Mouse (Mus musculus): ENCODE measurements around the gene B4galt1.

Gene B4galt1

GRCm38 (mm10) chr4:40781797-40782495 is 71.9 kb downstream of the B4galt1 start:
- no peak for DNase-seq (ENCODE audit: low read depth, low spot score)

DNA sequence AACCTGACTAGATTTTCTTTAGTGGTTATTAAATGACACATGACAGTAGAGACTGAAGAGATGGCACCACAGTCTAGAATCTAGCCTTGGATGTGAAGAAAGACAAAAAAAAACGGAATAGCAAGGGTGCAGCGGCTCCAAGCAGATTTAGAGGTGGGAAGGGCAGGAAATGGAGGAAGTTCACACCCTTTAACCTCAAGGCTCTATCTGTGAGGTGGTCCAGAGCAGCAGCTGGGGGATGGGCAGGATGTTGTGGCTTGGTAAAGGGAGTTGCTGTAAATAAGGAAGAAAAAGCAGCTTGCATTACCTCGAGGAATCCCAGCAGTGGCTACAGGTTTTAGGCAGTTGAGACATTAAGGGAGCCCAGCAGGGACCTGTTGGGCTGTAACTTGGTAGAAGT is 72.7 kb downstream of the B4galt1 start:
- DNase-seq (ENCODE audit: low read depth, low spot score), result no peak

DNA sequence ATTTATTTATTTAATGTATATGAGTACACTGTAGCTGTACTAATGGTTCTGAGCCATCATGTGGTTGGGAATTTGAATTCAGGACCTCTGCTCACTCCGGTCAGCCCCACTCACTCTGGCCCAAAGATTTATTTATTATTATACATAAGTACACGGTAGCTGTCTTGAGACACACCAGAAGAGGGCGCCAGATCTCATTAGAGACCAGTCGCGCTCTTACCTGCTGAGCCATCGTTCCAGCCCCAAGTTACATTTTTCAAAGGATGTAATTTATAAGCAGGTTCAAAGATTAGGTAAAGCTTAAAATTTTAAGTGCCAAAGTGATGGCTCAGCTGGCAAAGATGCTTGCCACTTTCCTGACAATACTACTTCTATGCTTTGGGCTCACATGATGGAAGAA is 75.1 kb downstream of the B4galt1 start:
- no peak for DNase-seq (ENCODE audit: low read depth, low spot score)

DNA sequence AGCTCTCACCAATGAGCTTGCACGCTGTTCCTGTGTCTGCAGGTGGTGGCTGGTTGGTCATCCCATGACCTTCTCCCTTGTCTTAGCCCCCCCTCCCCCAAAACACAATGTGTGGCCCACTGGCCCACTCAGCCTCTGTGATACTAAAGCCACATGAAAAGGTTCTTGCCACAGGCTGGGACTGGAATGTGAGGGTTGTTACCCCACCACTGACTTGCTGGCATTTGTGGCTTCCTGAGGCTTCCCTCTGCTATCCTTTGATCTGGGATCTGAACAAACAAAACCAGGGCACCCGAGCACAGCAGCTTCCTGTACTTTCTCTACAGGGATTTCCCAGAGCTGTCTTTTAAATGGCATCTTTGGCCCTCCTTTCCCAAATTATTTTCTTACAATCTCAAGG is 76.7 kb downstream of the B4galt1 start:
- no peak for DNase-seq (ENCODE audit: low read depth, low spot score)

- DNase-seq (ENCODE audit: low read depth, low spot score), result no peak
Measured at GRCm38 (mm10) chr4:40776416-40776815, 77.4 kb downstream of the B4galt1 start.

- peak; percentile 61 for DNase-seq (ENCODE audit: low read depth, low spot score)
Measured at GRCm38 (mm10) chr4:40774279-40775259, 79.2 kb downstream of the B4galt1 start.

- DNase-seq (ENCODE audit: low read depth, low spot score), result no peak
Measured at GRCm38 (mm10) chr4:40759876-40760275, 93.9 kb downstream of the B4galt1 start.

DNA sequence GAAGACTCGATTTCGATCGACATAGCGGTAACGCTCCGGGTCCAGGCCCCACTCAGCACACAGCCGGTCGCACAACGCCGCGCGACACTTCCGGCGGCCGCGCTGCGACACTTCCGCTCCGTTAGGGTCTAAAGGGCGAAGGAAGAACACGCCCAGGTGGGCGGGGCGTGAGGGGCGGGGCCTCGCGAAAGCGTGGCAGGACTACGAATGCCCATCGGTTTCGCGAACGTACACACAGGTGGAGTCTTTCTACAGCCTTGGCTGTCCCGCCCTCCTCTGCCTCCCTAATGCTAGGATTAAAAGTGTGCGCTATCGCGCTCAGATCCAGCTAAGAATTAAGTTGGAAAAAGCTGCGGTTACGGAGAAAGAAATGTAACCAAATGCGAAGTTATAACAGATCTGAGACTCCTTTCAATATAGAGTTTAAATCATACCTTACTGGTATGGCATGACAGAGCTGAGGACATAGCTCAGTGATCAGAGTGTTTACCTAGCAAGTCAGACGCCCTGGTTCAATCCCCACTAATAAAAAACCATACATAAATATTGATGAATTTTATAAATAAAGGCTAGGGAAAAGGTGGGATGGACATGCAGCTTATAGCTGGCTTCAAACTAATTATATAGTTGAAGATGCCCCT is 95.9 kb downstream of the B4galt1 start, which contains the start of gene Smu1:
Gene Smu1 (minus strand): TSS at position 144 of the 641 bp plus-strand sequence.
- peak; percentile 97 for DNase-seq (ENCODE audit: low read depth, low spot score)

- DNase-seq (ENCODE audit: low read depth, low spot score), result no peak
Measured at GRCm38 (mm10) chr4:40757157-40757779, 96.5 kb downstream of the B4galt1 start.

Data from WW6 (cell line).